Mouse (Mus musculus) heart, adult 9 months (tissue): ENCODE results near the gene Pigq.

Source experiments
- DNase-seq, 2 experiments: peaks; one replicate each; pipeline ENCODE4 v3.0.0; 2022; ENCODE audit warnings: low spot score in 2 of 2

Pigq gene

DNA sequence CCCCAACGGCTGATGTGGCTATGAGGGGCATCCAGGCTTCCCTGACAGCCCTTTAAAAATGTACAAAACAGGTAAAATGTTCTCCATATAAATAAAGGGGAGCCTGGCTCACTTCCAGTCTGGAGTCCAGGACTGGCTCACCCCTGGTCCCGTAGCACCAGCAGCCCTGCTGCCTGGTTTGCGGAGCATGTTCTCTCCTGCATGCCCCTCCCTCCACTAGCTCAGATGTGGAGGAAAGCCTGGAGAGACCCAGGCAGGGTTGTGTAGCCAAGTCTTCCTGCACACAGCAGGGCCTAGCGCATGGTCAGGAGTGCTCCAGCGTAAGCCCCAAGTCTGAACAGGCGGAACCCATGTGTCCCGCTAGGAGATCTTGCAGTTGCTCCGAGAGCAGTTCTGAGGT lies 61.5 kb downstream of the Pigq start:
- DNase-seq: no peak

DNA sequence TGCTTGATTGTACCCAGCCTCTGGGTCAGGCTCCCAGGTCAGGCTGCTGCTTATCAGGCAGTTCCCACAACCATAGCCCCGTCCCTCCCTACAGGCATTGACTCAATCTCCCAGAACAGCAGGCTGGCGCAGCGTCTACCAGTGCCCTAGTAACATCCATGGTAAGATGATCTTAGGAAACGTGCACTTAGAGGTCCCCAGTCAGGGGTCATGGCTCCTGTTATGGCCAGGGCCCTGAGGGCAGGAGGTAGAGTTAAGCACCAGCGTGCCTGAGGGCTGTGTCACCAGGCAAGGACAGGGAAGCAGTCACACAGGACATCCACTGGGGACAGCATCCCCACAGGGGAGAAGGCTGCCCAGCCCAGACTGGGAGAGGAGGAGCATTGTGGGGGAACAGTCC lies 62.4 kb downstream of the Pigq start:
- DNase-seq: no peak

DNA sequence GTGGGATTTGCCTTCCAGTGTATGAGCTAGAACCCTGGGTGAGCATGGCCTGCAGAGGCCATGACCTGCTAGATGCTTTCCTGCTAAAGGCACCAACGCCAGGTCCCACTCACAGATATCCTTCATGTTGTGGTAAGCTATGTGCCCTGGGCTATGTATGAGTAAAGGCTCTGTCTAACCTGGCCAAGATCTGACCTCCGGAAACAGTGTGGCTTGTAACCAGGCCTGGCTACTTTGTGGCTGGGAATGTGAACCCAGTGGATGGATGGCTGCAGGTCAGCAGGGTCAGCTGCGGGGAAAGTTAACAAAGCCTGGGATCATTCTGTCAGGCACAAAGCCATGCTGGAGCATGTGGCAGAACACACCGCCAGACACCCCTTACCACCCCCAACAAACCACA lies 63.0 kb downstream of the Pigq start:
- DNase-seq: no peak

DNA sequence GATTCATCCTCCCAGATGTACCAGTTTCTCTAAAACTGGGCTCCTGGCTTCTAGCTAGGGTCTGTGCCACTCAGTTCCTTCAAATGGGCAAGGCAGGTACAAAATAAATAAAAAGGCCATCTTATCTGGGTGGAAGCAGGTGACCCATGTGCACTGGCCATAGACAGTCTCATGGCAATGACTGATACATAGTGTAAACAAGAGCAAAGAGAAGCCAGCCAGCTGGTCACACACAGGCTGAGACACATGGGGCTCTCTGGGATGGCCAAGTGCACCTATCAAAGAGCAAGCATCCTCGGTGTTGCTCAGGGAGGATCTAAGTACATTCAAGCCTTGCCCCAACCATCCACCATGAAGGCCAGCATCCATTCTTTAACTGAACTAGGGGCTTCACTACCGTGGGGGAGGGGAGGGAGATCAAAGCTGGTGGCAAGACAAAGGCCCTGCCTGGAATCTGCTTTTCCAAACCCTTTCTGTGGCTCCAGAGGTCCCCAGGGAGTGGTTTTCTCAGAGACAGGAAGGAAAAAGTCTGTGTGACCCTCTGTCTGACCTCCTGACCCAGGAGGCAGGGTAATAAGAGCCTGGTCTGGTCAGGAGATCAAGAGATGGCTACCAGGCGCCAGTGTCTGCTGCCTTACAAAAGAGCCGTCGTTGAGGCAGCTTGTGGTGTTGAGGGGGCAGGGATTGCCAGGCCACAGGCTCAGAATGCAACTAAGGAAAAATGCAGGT lies 63.7 kb downstream of the Pigq start:
- DNase-seq: no peak

DNA sequence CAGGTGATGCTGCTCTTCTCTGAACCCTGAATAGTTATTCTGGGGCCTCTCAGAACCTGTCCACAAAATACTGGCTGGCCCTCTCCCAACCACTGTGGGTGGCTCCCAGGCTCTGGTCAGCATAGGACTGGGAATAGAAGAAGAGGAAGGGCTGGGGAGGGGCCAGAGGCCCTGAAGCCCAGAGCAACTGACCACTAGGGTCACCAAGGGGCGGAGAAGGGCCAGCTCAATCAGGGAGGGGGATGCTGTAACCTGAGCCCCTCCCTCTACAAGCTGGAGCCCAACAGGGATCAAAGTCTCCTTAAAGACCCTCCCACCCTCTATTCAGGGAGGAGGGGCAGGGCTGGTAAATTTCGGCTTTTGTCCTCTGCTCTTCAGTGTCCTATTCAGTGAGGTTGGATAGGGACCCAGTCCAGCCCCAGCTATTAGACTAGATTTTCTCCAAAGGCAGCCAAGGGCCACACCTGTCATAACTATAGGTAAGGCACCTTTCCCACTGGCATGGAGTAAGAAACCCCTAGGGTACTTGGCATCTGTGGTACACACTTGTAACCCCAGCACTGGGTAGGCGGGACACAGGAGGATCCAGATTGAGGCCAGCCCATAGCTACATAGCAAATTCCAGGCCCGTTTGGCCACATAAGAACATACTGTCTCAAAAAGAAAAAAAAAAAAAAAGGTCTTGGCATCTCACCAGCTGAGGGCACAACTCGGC lies 64.4 kb downstream of the Pigq start, which contains the start of gene Wfikkn1:
TSS of gene Wfikkn1 (minus strand) at position 663 of the 715 bp plus-strand sequence.
- no peak for DNase-seq

DNA sequence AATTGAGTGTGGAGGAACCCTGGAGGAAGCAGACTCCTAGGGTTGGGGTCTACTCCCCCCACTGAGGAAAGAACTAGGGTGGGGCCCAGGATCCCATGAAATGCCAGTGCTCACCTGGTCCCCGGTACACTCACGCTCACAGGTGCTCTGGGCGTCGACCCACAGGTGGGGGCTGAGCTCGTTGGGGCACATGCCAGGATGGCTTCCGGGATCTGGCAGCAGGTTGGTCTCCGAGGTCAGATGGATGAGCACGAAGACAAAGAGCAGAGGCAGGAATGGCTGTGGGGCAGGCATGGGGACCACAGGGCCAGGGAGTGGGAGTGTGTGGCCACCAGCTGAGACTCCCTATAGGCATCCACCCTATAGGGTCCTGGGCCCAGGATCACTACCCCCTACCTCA lies 65.0 kb downstream of the Pigq start:
- no peak for DNase-seq

DNA sequence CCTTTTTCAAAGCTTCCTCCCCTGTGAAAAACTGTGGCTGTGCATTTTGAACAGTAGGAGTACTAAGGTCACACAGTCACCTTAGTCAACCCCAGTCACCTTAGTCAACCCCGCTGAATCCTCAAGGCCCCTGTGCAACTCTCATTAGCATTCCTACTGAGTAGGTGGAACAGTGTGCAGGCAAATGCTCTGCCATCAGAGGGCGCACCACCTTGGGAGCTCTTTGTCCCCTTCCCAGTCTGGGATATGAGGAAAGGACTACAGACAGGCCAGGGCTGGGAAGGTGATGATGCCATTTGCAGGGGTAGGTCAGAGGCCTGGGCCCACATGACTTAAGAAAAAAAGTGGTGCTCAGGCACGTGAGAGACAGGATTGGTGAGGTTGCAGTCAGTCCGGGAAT lies 65.5 kb downstream of the Pigq start:
- DNase-seq: no peak

DNA sequence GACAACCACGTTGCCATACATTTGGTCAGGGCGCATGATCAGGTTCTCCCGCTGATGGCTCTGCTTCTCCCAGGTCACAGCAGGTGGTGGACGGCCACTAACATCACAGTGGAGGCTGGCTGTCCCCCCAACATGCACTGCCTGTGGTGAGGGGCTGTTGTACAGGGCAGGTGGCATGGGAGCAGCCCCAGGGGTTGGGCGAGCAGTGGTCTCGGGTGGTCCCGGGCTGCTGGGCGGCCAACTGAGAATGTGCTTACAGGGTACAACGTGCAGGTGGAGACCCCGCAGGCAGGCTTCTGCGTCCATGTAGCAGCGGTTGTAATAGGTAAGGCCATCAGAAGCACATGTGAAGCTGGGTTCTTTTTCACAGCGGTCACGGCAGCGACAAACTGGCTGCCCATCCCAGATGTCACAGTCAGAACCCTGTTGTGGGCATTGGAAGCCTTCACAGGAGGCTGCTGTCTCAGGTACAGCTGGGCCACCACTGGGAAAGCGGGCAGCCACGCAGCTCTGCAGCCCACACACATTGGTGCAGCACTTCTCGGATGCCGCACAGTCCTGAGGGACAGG lies 66.0 kb downstream of the Pigq start:
- no peak for DNase-seq

DNA sequence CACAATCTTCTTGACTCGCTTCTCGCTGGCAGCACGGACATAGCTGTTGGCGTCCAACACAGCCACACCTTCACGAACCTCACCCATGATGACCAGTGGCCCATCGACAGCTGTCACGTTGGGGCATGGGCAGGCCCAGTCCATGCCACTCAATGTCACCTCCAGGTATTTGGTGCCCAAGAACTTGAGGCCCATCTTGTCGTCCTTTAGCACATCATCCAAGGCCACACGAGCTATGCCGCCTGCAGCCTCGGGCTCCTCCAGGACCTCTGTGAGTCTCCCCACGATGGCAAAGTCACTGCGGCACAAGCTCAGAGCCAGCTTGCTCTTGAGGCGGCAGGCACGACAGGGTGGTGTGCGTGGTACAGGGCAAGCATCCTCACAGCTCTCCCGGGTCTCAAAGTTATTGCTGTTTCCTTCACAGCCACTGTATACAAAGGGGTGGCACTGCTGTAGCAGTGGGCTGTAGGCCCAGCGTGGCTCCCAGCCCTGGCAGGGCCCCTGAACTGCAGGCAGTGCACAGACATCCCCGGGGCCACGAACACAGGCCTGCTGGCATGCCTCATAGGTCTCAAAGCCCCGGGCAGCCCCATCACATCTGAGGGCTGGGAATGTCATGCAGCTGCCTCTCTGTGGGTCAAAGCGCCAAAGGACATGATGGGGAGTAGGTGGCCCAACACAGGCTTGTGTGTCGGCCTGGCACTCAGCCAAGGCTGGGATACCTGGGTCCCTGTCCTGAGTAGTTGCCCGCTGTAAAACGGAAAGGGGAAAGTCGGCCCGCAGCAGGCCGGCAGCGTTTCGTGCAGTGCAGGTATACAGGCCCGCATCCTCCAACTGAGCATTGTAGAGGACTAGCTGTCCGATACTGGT lies 66.8 kb downstream of the Pigq start:
- DNase-seq: no peak

DNA sequence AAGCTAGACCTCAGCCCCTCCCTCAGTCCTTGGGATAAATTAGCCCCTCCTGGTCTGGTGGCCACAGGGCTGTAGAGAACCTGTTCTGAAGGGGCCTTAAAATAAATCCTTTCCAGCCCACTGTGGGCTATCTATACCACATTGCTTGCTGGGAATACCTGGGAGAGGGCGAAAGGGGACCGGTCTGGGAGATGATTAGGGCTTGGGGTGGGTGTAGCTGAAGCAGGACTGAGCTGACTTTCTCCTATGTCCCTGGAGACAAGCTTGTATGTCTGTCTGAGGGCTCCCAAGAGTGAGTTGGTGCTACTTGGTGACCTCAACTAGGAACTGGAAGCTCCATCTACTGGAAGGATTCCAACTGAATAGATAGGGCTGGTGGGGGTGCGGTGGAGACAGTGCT lies 67.7 kb downstream of the Pigq start:
- no peak for DNase-seq
